Mouse (Mus musculus) liver, adult 10 weeks (tissue): ENCODE measurements around the gene Hmx2. TPM values are rescaled to one million over a fixed set of nuclear protein-coding genes. Genes with fewer than 3 reads are reported as not detected.

Experiments
- polyA plus RNA-seq: library from polyadenylated mRNA; stranded (reverse); fragments of 350-450 nt; fragmentation: Illumina TruSeq; extraction: RNeasy Lipid Tissue Mini Kit (QIAGEN cat#74804); gene quantifications from one replicate; pipeline ENCODE4 v1.2.3, GENCODE M21; 2014; ENCODE audit warnings: low read depth, low replicate concordance

Hmx2 gene
- polyA plus RNA-seq, result not detected

GRCm38 (mm10) chr7:131548473-131548872 lies at the start of gene Hmx2:
Hmx2 (plus strand) TSS chr7:131548773.

GRCm38 (mm10) chr7:131542115-131542871 lies 6.3 kb upstream of the Hmx2 start, which contains the start of gene Hmx3:
Hmx3 (plus strand) TSS chr7:131542867.

GRCm38 (mm10) chr7:131559986-131560696 lies 11.6 kb downstream of the Hmx2 start, which contains the start of gene Bub3:
Bub3 (plus strand) TSS chr7:131560222.

Other genes with a start within 250 kb of the Hmx2 start
- not detected for gene Cuzd1, start 226.5 kb upstream of the Hmx2 start, polyA plus RNA-seq
- gene Fam24b, start 219.3 kb upstream of the Hmx2 start, polyA plus RNA-seq, result not detected
- gene Fam24a, start 214.9 kb upstream of the Hmx2 start, polyA plus RNA-seq, result not detected
- gene 2310057M21Rik, start 186.0 kb upstream of the Hmx2 start, polyA plus RNA-seq, result 1.7 TPM
- 19.0 TPM for gene Pstk, start 177.6 kb upstream of the Hmx2 start, polyA plus RNA-seq
- gene Ikzf5, start 138.3 kb upstream of the Hmx2 start, polyA plus RNA-seq, result 8.8 TPM
- gene Acadsb, start 138.2 kb upstream of the Hmx2 start, polyA plus RNA-seq, result 305 TPM
- gene Hmx3, start 5.9 kb upstream of the Hmx2 start, polyA plus RNA-seq, result not detected
- gene Bub3, start 11.4 kb downstream of the Hmx2 start, polyA plus RNA-seq, result 11.5 TPM